Mouse (Mus musculus) megakaryocyte progenitor cell, adult 5-6 weeks (primary cell): ENCODE measurements at regions not wholly inside any gene's neighbourhood (a gene's known extent, or its start where the extent isn't known, plus 50 kb on each side); places are given as distances from the start of the nearest gene placed in this dataset.

Experiments used
- ATAC-seq: replicated peaks from 2 replicates; pipeline ENCODE4 v1.8.0; 2016; ENCODE audit warnings: mild to moderate bottlenecking, moderate TSS enrichment, inconsistent platforms; ENCODE audit not compliant: poor library complexity

DNA sequence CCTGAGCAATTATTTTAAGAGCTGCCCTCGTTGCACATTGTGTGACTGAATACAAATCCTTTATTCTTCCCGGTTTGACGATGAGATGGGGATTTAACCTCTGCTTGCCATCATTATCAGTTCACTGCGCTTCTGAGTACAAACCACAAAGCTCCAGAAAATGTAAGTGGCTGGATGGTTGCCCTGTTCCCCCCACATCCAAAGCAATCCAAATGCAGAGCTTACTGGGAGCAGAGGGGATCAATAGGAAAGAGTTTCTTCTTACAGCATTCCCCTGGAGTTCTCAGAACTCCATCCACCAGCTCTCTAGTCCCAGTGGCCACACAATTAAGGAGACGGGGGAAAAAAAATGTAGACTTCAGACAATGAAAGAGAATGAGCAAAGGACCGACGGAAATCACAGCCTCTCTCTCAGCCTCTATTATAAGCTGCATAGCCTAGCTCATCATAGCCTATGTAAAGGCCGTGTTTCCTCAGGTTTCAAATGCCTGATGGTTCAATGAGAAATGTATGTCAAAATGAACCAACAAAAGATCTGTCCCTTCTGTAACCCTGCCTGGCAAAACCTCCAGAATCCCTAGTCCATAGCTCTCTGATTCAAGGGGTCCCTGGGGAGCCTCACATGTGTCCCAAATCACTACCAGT, 191.4 kb downstream of the Lmo4 start:
- ATAC-seq: no peak

- no peak for ATAC-seq
Observed at GRCm38 (mm10) chr3:144012820-144013219, 192.2 kb downstream of the Lmo4 start.

DNA sequence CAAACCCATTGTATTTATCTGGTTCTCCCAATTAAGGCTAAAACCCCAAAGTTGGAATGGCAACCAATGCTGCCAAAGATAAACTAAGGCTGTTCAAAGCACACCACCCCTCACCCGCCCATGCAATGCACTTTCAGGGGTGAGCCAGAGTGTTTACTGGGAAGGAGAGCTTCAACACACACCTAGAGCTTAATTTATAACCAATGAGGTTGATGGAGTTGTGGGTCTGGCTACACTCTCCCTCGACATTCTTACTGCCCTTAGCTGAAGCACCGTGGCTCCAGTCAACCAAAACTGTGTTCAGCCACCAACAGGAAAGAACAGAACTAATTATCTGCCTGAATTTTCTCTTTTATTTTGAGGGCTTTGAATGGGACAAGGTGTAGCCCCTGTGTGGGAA, 192.8 kb downstream of the Lmo4 start:
- no peak for ATAC-seq

DNA sequence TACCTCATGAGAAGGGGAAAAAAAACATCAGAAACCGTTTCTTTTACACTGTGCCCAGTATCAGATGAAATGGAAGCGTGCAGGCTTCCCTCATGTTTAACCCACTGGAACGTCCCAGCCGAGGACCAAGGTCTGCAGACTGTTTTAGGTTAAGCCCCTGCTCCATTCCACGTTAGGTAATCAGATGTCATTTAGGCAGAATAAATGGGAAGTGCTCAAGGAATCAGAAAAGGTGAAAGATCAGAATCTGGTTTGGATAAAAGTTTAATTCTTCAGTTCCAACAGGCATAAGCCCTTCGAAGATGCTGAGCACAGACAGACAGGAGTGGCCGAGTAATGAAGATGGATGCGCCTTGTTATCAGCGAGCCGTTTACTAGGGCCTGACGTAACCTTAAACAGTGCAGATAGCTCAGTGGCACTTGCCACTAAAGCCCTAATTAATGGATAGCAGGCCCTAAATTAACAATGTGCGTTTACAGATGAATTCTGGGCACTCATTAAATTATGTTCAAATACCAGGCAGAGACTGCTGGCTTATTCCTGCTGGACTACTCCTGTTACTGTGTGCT, 193.5 kb downstream of the Lmo4 start:
- no peak for ATAC-seq

GRCm38 (mm10) chr3:144010558-144010957, 194.5 kb downstream of the Lmo4 start:
- ATAC-seq: peak; percentile 71

- ATAC-seq: no peak
Observed at GRCm38 (mm10) chr3:144007111-144007619, 197.9 kb downstream of the Lmo4 start.

- ATAC-seq: no peak
Observed at GRCm38 (mm10) chr3:143997909-143998308, 207.1 kb downstream of the Lmo4 start.

DNA sequence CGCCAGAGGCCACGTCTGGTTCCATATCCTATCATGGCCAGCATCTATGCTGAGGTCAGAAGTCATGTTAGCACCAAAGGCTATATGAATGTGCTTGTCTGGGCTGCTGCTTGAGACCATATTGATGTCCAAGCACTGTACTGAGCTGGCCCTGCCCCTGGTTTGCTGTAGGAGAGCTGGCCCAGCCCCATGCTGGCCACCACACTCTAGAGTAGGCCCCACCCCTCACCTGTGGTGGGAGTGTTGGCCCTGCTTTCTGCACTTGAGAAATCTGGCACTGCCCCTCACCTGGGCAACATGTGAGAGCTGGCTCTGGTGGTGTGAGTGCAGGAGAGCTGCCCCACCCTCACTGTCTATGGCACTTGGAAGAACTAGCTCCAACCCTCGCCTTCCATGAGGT, 210.0 kb downstream of the Lmo4 start:
- no peak for ATAC-seq

- no peak for ATAC-seq
Observed at GRCm38 (mm10) chr3:143988991-143989390, 216.0 kb downstream of the Lmo4 start.

- no peak for ATAC-seq
Observed at GRCm38 (mm10) chr3:143988037-143988436, 217.0 kb downstream of the Lmo4 start.

DNA sequence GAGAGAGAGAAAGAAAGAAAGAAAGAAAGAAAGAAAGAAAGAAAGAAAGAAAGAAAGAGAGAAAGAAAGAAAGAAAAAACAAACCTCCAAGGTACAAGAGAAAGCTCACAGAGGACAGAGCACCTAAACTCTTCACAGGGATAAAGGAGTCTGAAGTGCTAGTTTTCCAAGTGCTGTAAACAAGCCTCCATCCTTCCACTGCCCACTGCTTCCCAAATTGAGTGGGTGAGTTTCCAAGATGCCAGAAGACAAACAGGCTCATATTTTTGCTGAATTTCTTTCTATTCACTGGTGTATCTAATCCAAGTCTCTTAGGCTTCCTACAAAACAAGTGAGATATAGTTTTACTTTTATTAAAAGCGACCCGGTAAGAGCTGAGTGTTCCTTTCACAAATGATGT, 218.2 kb downstream of the Lmo4 start:
- ATAC-seq: no peak

DNA sequence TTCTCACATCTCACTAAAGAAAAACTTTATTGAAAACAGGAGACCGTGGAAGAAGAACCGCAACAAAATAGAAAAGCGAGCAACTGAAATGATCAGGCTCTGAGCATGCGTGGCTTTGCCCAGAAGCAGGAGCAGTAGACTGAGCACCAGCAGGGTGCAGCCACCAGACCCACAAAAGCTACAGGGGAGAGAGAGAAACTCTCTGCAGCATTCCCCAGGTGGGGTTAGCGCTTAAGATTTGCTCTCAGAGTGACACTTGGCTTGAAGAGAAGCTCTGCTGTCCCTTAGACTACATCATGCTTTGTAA, 218.9 kb downstream of the Lmo4 start:
- ATAC-seq: no peak

DNA sequence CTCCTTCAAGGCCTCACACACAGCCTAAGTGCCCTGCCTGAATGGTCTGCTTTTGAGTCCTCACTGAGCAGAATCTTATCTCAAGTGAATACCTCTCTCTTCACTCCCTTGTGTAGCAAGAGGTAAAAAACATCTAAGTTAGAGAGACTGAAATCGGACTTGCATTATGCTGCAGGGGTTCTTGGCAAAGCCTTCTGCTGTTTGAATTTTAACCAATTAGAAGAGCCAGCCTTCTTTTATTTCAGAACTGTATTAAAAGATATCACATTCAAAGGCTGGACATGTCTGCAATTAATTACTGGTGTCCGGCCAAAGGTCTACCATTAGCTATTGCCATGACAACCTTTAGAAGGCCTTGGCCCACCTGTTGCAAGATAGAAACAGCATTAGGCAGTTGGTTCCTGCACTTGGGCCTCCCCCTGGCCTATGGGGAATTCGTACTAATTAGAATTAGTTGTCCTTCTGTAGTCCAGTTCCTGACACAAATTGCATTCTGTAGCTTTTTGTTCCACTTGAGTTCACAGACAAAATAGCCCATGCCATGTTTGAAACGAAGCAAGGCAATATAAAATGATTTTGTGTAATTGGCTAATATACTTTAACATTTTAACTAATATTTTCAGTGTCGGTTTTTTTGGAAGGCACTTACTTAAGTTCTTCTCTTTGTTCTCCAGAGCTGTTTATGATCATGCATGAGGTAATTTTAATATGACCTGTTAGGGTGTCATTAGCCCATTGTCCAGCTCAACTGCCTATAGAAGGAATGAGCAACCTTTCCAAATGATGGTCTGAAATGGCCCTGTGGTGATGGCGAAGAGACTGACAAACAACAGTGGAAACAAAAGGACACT, 219.4 kb downstream of the Lmo4 start:
- no peak for ATAC-seq

DNA sequence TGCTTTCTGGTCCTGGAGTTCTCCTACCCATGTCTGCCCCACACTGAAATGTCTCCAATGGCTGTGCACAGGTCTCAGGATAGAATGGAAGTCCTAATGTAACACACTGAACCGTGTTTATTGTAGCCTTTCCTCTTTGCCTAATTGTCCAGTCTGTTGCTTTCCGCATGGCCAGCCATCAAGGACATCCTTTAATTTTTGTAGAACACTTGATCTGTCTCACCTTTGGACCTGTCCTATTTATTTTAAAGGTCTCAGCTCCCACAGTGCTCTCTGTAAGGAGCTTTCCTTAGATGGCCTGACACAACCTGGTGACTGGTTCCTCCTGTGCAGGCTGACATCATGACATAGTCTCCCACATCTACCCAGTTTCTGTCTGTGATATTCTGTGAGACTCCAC, 226.3 kb downstream of the Lmo4 start:
- no peak for ATAC-seq

- no peak for ATAC-seq
Observed at GRCm38 (mm10) chr3:143977886-143978447, 227.1 kb downstream of the Lmo4 start.

DNA sequence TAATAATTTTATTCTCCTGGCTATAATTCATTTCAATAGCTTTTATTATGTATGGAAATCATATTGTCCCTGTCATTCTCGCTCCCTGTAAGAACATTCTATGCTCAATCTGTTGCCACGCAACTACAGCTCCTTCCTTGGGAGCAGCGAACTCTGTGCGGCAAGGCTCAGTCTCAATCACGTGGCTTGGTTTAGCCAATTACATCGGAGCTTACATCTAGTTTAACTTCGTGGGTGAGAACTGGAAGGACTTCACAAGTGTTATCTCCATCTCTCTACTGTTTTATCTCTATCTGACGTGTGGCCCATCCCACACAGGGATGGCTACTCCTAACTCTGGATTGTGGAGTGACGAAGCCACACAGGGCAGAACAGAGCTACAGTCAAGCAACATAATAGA, 231.4 kb downstream of the Lmo4 start:
- ATAC-seq: no peak

GRCm38 (mm10) chr3:143972351-143972750, 232.7 kb downstream of the Lmo4 start:
- ATAC-seq: no peak

GRCm38 (mm10) chr3:143970771-143971170, 234.2 kb downstream of the Lmo4 start:
- no peak for ATAC-seq

- no peak; the same call in 1 of the 2 replicates for ATAC-seq
Observed at GRCm38 (mm10) chr3:143955508-143955907, 249.5 kb downstream of the Lmo4 start.

GRCm38 (mm10) chr3:143954822-143955221, 250.2 kb downstream of the Lmo4 start:
- ATAC-seq: peak; percentile 39; the same call in 1 of the 2 replicates

DNA sequence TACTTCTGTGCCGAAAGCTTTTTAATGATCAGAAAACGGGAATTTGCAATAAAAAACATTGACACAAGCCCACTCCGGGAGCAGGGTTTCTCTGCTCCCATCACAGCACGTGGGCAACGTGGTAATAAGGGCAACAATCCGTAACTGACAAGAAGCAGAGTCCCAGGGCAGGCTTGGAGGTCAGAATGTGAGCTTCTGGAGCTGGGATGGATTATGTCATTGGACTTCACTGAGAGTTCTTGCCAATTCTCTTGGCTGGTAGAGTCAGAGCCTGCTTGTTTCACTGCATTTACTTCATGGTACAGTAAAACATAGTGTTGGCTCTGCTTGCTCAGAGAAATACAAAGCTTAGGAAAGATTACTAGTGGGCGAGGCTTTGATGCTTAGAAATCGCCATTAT, 252.7 kb downstream of the Lmo4 start:
- ATAC-seq: no peak

GRCm38 (mm10) chr3:143949656-143950055, 255.4 kb downstream of the Lmo4 start:
- no peak for ATAC-seq
